Mouse (Mus musculus): ENCODE measurements around the gene Yeats2.

- no peak for TF ChIP-seq TAL1 (conservative IDR thresholded peaks at IDR 0.05; ENCODE audit: low read depth, low read length)
- no peak for TF ChIP-seq CTCF (IDR thresholded peaks at IDR 0.05; ENCODE audit: low read depth, low read length)
- no peak for TF ChIP-seq GATA1 (IDR thresholded peaks at IDR 0.05; ENCODE audit: borderline replicate concordance, low read length)
Observed at GRCm38 (mm10) chr16:20191161-20191882, 50.5 kb downstream of the Yeats2 start.
